Mouse (Mus musculus) bone marrow macrophage, adult 2 months (primary cell): ENCODE results near the gene Gm29609.

ENCODE experiments used
- CTCF ChIP-seq: IDR thresholded peaks from 2 replicates; pipeline ENCODE4 v1.5.1; 2012; ENCODE audit warnings: low read depth, mild to moderate bottlenecking, low read length, moderate library complexity
- POLR2A ChIP-seq: IDR thresholded peaks from 2 replicates; pipeline ENCODE4 v1.6.1; 2012; ENCODE audit warnings: mild to moderate bottlenecking, low read depth, low read length, borderline replicate concordance

DNA sequence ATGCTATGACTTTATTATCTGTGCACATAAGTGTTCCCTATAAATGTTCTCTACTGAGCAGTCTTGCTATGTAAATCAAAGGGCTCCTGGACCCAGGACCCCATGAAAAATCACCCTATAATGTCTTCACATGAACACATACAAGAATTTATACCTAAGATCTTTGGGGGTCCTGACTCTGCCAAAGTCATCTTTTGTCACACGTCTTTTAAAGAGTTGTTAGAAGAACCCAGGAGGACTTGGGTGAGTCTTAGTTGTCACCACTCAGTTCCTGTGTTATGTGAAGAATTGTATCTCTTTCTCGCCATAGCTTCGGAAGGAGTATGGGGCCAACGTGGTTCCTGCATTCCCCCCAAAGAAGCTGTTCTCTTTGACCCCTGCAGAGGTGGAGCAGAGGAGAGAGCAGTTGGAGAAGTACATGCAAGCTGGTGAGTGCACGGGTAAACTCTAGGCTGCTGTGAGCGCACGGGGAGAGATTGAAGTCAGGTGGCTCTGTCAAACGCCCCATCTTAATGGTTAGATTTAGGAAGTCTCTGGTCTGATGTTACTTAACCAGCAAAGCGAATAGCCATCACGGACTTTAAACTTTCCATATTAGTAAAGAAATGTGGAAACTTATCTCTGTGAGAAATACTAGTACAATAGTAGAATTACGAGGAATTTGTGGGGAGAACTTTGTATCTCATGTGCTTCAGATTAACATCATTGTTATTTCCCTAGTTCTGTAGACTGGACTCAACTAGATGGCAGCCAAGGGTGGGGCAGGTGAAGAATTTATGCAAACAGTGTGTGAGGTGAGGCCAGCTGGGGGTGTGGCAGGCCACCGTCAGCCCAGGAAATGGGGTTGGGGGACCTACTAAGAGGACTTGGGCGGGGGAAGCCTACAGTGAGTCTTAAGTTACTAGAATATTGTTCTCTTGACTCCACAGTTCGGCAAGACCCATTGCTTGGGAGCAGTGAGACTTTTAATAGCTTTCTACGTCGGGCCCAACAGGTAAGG, 15.1 kb upstream of the Gm29609 start:
- TF ChIP-seq POLR2A = no peak
- TF ChIP-seq CTCF = no peak
